Mouse (Mus musculus): ENCODE data around the gene Echdc2.
"Not testable (repeated sequence)": the region's sequence is repeated elsewhere in the genome, so short reads cannot be mapped to it uniquely, and the experiment has no call there.

Gene Echdc2

GRCm38 (mm10) chr4:108165152-108165895, at the start of gene Echdc2:
Gene Echdc2 (plus strand): TSS chr4:108165437.
- peak; percentile 16 for DNase-seq

- no peak for DNase-seq
Observed at GRCm38 (mm10) chr4:108116466-108116865, 48.8 kb upstream of the Echdc2 start.

GRCm38 (mm10) chr4:108117488-108117887, 47.7 kb upstream of the Echdc2 start:
- DNase-seq = no peak

GRCm38 (mm10) chr4:108117924-108118876, 47.0 kb upstream of the Echdc2 start:
- DNase-seq = peak; percentile 91

GRCm38 (mm10) chr4:108124104-108124503, 41.1 kb upstream of the Echdc2 start:
- DNase-seq = no peak

GRCm38 (mm10) chr4:108126260-108126659, 39.0 kb upstream of the Echdc2 start:
- DNase-seq = no peak

GRCm38 (mm10) chr4:108127516-108127915, 37.7 kb upstream of the Echdc2 start:
- no peak for DNase-seq

GRCm38 (mm10) chr4:108128339-108128738, 36.9 kb upstream of the Echdc2 start:
- no peak for DNase-seq

GRCm38 (mm10) chr4:108130452-108130851, 34.8 kb upstream of the Echdc2 start:
- DNase-seq = no peak

- no peak for DNase-seq
Observed at GRCm38 (mm10) chr4:108136938-108137337, 28.3 kb upstream of the Echdc2 start.

- not testable (repeated sequence) for DNase-seq
Observed at GRCm38 (mm10) chr4:108143178-108143577, 22.1 kb upstream of the Echdc2 start.

GRCm38 (mm10) chr4:108143778-108144177, 21.5 kb upstream of the Echdc2 start:
- no peak for DNase-seq

GRCm38 (mm10) chr4:108144880-108145279, 20.4 kb upstream of the Echdc2 start, which contains the start of gene Scp2:
Gene Scp2 (minus strand): TSS chr4:108144998.
- no peak for DNase-seq

GRCm38 (mm10) chr4:108145554-108145953, 19.7 kb upstream of the Echdc2 start:
- DNase-seq = not testable (repeated sequence)

GRCm38 (mm10) chr4:108155141-108155540, 10.1 kb upstream of the Echdc2 start:
- DNase-seq = not testable (repeated sequence)

- DNase-seq = no peak
Observed at GRCm38 (mm10) chr4:108161936-108162335, 3.3 kb upstream of the Echdc2 start.

- no peak for DNase-seq
Observed at GRCm38 (mm10) chr4:108163291-108163690, 1.9 kb upstream of the Echdc2 start.

GRCm38 (mm10) chr4:108166874-108167273, 1.6 kb downstream of the Echdc2 start:
- DNase-seq = no peak

- no peak for DNase-seq
Observed at GRCm38 (mm10) chr4:108168056-108168455, 2.8 kb downstream of the Echdc2 start.

GRCm38 (mm10) chr4:108182278-108182677, 17.0 kb downstream of the Echdc2 start:
- no peak for DNase-seq

- DNase-seq = no peak
Observed at GRCm38 (mm10) chr4:108192821-108193323, 27.6 kb downstream of the Echdc2 start.

- DNase-seq = no peak
Observed at GRCm38 (mm10) chr4:108196277-108196855, 31.1 kb downstream of the Echdc2 start.

GRCm38 (mm10) chr4:108199236-108199635, 34.0 kb downstream of the Echdc2 start:
- no peak for DNase-seq
